Mouse (Mus musculus): ENCODE measurements around the gene Magee1. TPM values are rescaled to one million over a fixed set of nuclear protein-coding genes. Genes with fewer than 3 reads are reported as not detected.
"Not testable (repeated sequence)": the region's sequence is repeated elsewhere in the genome, so short reads cannot be mapped to it uniquely, and the experiment has no call there.

The Magee1 gene
- total and polyA plus RNA-seq, 3 experiments, result 0.35 to 0.89 TPM; not detected in 1

DNA sequence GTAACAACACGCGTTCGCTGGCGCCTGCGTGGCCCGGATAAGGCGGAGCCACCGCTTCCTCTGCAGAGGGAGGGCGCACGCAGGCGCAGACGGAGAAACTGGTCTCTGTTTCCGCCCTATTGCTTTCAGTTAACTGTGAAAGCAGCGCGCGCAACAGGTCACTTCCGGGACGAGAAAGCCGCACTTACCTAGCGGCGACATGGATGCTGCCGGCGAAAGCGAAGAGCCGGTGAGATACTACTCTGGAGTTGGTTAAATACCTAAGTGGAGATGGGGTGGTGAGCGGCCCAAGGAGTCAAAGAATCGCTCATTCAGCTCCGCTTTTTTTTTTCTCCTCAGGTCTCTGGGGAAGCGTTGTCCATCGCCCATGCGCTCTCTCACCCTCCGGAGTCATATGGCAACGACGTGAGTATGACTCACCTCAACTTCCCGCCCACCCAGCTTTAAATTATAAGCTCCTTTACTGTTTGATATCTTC is 40.5 kb upstream of the Magee1 start, which contains the start of gene Pbdc1 (continued):
- peak in 1 of 2 experiments; percentile 75; a peak in 2 of 4 replicates for TF ChIP-seq POLR2A (IDR thresholded peaks at IDR 0.05; ENCODE audit: control insufficient read depth in 1 of 2, insufficient read depth in 1 of 2, low read depth in 1 of 2, low read length in 2 of 2, poor library complexity in 1 of 2)
- no peak for TF ChIP-seq CHD2 (IDR thresholded peaks at IDR 0.05; ENCODE audit: low read length)

DNA sequence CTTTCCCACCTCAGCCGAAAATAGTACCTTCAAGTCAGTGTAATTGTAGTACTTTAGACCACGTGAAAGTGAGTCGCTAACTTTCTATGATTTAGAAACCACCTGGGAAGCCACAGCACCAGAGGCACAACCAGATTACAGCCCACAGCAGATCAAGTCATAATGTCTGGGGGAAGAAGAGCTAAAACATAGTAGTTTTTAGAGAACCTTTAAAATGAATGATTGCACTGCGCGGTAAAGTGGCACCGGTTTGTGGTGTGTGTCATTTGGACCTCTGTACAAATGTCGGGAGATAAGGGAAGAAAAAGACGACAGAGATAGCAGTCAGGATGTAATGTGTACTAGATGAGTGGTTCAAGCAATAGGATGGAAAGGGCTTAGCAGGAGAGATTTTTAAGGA is 40.1 kb upstream of the Magee1 start:
- no peaks in the 10 kb centered on the region for H3K9me3 ChIP-seq (replicated peaks; ENCODE audit: insufficient read depth, low read length)
- peaks cover 11% of the 10 kb centered on the region for H3K79me2 ChIP-seq (ENCODE audit: control insufficient read depth, insufficient read depth, low read length, poor library complexity)
- peaks cover 5 to 20% of the 10 kb centered on the region in 2 experiments for H3K36me3 ChIP-seq (ENCODE audit: control insufficient read depth in 1 of 2, insufficient read depth in 2 of 2, low read length in 2 of 2)
- H3K4me3 ChIP-seq (ENCODE audit: control insufficient read depth in 1 of 2, insufficient read depth in 1 of 2, low read depth in 2 of 2, low read length in 2 of 2), result peak overlapping the region; percentile 57 to 93
- H3K27me3 ChIP-seq (ENCODE audit: control insufficient read depth in 1 of 2, insufficient read depth in 2 of 2, low read length in 2 of 2), result no peaks in the 10 kb centered on the region
- peak overlapping the region; percentile 95 for H3K9ac ChIP-seq (ENCODE audit: control insufficient read depth, low read depth, low read length, poor library complexity, severe bottlenecking)
- H3K4me1 ChIP-seq (ENCODE audit: control insufficient read depth in 1 of 2, insufficient read depth in 2 of 2, low read length in 2 of 2), result peaks cover 0 to 2% of the 10 kb centered on the region in 2 experiments; a peak in 2 of 4 replicates
- H3K27ac ChIP-seq (ENCODE audit: control insufficient read depth, low read depth, low read length), result peak overlapping the region; percentile 97
- no peak for TF ChIP-seq TCF12 (IDR thresholded peaks at IDR 0.05; ENCODE audit: low read depth, low read length)
- peak; percentile 17; the same call in 1 of the 2 replicates for TF ChIP-seq MXI1 (IDR thresholded peaks at IDR 0.05; ENCODE audit: low read depth, low read length)
- TF ChIP-seq USF2 (IDR thresholded peaks at IDR 0.05; ENCODE audit: borderline replicate concordance in 1 of 2, insufficient read depth in 1 of 2, low read depth in 1 of 2, low read length in 2 of 2), result no peak
- no peak for TF ChIP-seq RCOR1 (IDR thresholded peaks at IDR 0.05; ENCODE audit: low read depth, low read length)
- TF ChIP-seq UBTF (IDR thresholded peaks at IDR 0.05; ENCODE audit: borderline replicate concordance, insufficient read depth, low read depth, low read length), result no peak
- TF ChIP-seq ZC3H11A (IDR thresholded peaks at IDR 0.05; ENCODE audit: low read depth, low read length), result no peak
- no peak for TF ChIP-seq ELF1 (IDR thresholded peaks at IDR 0.05; ENCODE audit: low read depth, low read length)
- TF ChIP-seq MAFK (IDR thresholded peaks at IDR 0.05; ENCODE audit: borderline replicate concordance, low read depth, low read length), result no peak
- no peak for TF ChIP-seq NELFE (IDR thresholded peaks at IDR 0.05; ENCODE audit: low read depth, low read length)
- no peak for TF ChIP-seq MYB (IDR thresholded peaks at IDR 0.05; ENCODE audit: low read depth, low read length)
- no peak for TF ChIP-seq POLR2A (IDR thresholded peaks at IDR 0.05; ENCODE audit: control insufficient read depth in 1 of 2, insufficient read depth in 1 of 2, low read depth in 1 of 2, low read length in 2 of 2, poor library complexity in 1 of 2)
- no peak for TF ChIP-seq EP300 (IDR thresholded peaks at IDR 0.05; ENCODE audit: low read depth in 1 of 2, low read length in 2 of 2)
- TF ChIP-seq RAD21 (IDR thresholded peaks at IDR 0.05; ENCODE audit: low read depth, low read length), result no peak
- no peak for TF ChIP-seq MAZ (IDR thresholded peaks at IDR 0.05; ENCODE audit: low read depth, low read length)
- peak; percentile 6 for TF ChIP-seq MAX (IDR thresholded peaks at IDR 0.05; ENCODE audit: low read length)
- no peak for TF ChIP-seq GATA1 (IDR thresholded peaks at IDR 0.05; ENCODE audit: low read depth, low read length)
- no peak for DNase-seq (ENCODE audit: low read depth, low spot score)

DNA sequence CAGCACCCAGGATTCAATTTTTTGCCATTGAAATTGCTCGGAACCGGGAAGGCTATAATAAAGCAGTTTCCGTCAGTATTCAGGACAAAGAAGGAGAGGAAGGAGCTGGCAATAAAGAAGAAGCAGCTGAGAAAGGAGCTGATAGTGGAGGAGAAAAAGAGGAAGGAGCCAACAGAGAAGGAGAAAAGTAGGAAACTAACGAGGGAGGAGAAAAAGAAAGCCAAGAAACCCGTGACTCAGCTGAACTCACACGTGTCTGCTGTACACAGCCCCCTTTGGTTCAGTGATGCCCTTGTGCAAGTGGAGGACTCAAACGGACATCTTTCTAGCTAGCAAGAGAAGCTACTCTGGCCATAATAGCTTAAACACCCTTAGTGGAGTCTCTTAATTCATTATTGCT is 37.2 kb upstream of the Magee1 start:
- H3K4me3 ChIP-seq (ENCODE audit: control insufficient read depth in 1 of 2, insufficient read depth in 1 of 2, low read depth in 2 of 2, low read length in 2 of 2); H3K9ac ChIP-seq (ENCODE audit: control insufficient read depth, low read depth, low read length, poor library complexity, severe bottlenecking); H3K9me3 ChIP-seq (replicated peaks; ENCODE audit: insufficient read depth, low read length); H3K4me1 ChIP-seq (ENCODE audit: control insufficient read depth in 1 of 2, insufficient read depth in 2 of 2, low read length in 2 of 2); H3K27me3 ChIP-seq (ENCODE audit: control insufficient read depth in 1 of 2, insufficient read depth in 2 of 2, low read length in 2 of 2): not testable (repeated sequence)
- TF ChIP-seq MAX (IDR thresholded peaks at IDR 0.05; ENCODE audit: low read length) (0 out of 2 replicates have a peak, but pooled peaks have one; percentile 42), MXI1 (IDR thresholded peaks at IDR 0.05; ENCODE audit: low read depth, low read length) (peak; percentile 59), MYC (IDR thresholded peaks at IDR 0.05; ENCODE audit: low read depth, low read length) (peak; percentile 67; the same call in 1 of the 2 replicates), GATA1 (IDR thresholded peaks at IDR 0.05; ENCODE audit: low read depth, low read length) (0 out of 2 replicates have a peak, but pooled peaks have one; percentile 14), BHLHE40 (IDR thresholded peaks at IDR 0.05; ENCODE audit: borderline replicate concordance, low read depth, low read length) (peak; percentile 50; the same call in 1 of the 2 replicates), SIN3A (IDR thresholded peaks at IDR 0.05; ENCODE audit: low read length) (peak; percentile 60; the same call in 1 of the 2 replicates), ETS1 (IDR thresholded peaks at IDR 0.05; ENCODE audit: low read depth, low read length) (peak; percentile 75), USF1 (IDR thresholded peaks at IDR 0.05; ENCODE audit: low read depth, low read length) (0 out of 2 replicates have a peak, but pooled peaks have one; percentile 26)
- Histone ChIP-seq H3K36me3 (ENCODE audit: control insufficient read depth in 1 of 2, insufficient read depth in 2 of 2, low read length in 2 of 2) (peaks cover 6 to 20% of the 10 kb centered on the region in 2 experiments), H3K79me2 (ENCODE audit: control insufficient read depth, insufficient read depth, low read length, poor library complexity) (peaks cover 11% of the 10 kb centered on the region), H3K27ac (ENCODE audit: control insufficient read depth, low read depth, low read length) (0 out of 2 replicates have a peak overlapping the region, but pooled peaks have one; percentile 32)
- DNase-seq (ENCODE audit: low read depth, low spot score), result peak; percentile 65
